Mouse (Mus musculus): ENCODE results near the gene Has3.

The Has3 gene

DNA sequence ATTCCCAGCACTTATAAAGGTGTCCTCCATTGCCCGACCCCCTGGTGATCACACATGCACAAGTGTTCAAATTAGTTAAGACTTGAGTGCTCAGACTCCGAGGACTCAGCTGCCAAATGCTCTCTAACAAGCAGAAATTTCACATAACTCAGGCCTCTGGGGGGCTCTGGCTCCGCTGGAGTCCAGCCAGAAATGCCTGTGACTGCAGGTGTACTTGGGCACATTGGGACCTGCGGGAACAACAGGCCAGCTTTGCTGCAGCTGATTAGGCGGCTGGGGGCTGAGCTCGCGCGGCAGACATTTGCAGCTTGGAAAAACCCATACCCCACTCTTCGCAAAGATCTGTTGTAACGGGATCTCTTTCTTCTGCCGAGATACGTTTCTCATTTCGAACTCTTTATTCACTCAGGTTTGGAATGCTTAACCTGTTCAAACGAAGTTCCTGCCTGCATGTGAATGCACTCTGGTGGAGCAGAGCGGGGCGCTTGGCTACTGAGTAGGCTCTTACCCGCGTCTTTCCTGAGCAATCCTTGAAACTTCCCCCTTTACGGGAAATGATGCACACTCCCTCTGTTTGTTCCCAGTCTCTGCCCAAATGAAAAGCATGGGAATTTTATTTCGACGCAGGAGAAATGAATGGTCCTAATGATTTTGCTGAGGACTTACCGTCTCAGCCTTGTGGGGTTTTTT, 62.5 kb downstream of the Has3 start:
- DNase-seq (ENCODE audit: low spot score), result peak; percentile 36

DNA sequence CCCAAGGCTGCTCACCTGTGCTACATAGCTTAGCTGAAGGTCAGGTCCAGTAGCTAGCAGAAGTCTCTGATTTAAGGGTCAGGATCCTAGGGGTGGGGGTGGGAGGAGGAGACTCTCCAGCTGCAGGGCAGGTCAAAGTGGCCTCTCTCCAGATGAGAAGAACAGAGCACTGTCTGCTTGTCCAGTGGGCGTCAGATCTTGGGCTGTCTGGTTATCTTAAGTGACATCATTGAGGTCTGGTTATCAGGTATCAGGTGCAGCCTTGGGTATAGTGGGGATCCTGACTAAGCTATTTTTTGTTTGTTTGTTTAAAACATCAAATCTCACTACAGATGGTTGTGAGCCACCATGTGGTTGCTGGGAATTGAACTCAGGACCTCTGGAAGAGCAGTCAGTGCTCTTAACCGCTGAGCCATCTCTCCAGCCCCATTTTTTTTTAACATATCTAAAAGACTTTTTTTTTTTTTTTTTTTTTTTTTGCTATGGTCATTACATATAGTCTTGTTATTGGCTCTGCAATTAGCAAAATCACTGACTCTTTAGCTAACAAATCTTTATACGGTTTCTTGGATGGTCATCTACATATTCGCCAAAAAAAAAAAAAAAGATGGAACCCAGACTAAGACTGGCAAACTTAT, 63.6 kb downstream of the Has3 start:
- no peak for DNase-seq (ENCODE audit: low spot score)
